In the genomic region with DNA sequence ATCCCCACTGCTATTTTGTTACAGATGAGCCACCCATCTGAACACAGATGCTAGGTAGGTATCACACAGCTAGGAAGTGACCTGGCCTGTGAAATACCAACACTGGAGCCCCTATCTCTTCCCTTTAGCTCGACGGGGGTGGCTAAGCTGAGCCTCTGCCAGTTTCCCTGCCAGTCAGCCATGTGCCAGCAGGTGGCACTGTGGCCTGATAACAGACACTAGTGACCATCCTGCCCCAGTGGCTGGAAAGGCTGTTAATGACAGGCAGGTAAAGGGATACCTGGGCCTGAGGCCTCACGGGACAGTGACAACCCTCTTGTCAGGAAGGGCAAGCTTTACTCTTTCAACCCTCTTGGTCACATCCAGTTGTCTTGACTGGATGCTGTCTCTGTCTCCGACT, we compare ENCODE assay signal across 9 mouse cellular contexts. TPM values are rescaled to one million over a fixed set of nuclear protein-coding genes. Genes with fewer than 3 reads are reported as not detected.
DNase-seq lines count a peak whose midpoint lies in the region; ATAC-seq and TF ChIP-seq lines count a peak whose summit lies in the region.
"Had no signal": no experiment of that assay in that cellular context is flagged by ENCODE, and none has a peak within 500 bp of the region (broad histone marks: within the 10 kb centered on the region; RNA-seq: fewer than 3 reads in every experiment).

No protein-coding gene starts in this region.

- TF ChIP-seq CTCF in liver, adult 2 months (IDR thresholded peaks at IDR 0.05; ENCODE audit: low read depth, low read length): peak; percentile 95

- ATAC-seq in liver, embryonic 11.5 days (replicated peaks; ENCODE audit: low FRiP score): no peak
- ATAC-seq in embryonic facial prominence, embryonic 14.5 days (ENCODE audit: low read depth): no peak
- peak; percentile 49; the same call in 1 of the 2 replicates for ATAC-seq in intestine, embryonic 16.5 days
- no peak for ATAC-seq in monocyte, adult 5-6 weeks (replicated peaks; ENCODE audit: insufficient number of reproducible peaks, low FRiP score, low TSS enrichment, poor library complexity, severe bottlenecking)

- TF ChIP-seq POLR2A in liver, adult 2 months (IDR thresholded peaks at IDR 0.05; ENCODE audit: extremely low read depth, insufficient read depth, low read length): no peak

- DNase-seq in liver, adult 2 months (ENCODE audit: extremely low read depth, low read depth, low spot score): peak; percentile 3
- no peak for DNase-seq in liver, embryonic 11.5 days (ENCODE audit: low spot score)
- DNase-seq in adrenal gland, postnatal 10 days: peak; percentile 82
- peak; percentile 33 for DNase-seq in embryonic facial prominence, embryonic 14.5 days (ENCODE audit: low spot score)
- peak; percentile 20 to 27 for DNase-seq in lung, adult 18-20 months
- DNase-seq in right cerebral cortex, adult 18-20 months: peak; percentile 51

- no peak overlapping the region for H3K4me2 ChIP-seq in liver, embryonic 11.5 days
- H3K4me2 ChIP-seq in embryonic facial prominence, embryonic 14.5 days (ENCODE audit: low read depth, low read length): no peak overlapping the region
- no peak overlapping the region for H3K4me2 ChIP-seq in intestine, embryonic 16.5 days (ENCODE audit: low read depth, low read length)
- H3K4me2 ChIP-seq: embryonic facial prominence, embryonic 15.5 days had no signal

- no peaks in the 10 kb centered on the region for H3K36me3 ChIP-seq in liver, adult 2 months (ENCODE audit: control insufficient read depth, insufficient read depth, low read length)
- no peaks in the 10 kb centered on the region for H3K36me3 ChIP-seq in liver, embryonic 11.5 days (ENCODE audit: control insufficient read depth, insufficient read depth, low read length)
- H3K36me3 ChIP-seq in embryonic facial prominence, embryonic 14.5 days (ENCODE audit: control insufficient read depth, insufficient read depth, low read length): no peaks in the 10 kb centered on the region
- no peaks in the 10 kb centered on the region for H3K36me3 ChIP-seq in intestine, embryonic 16.5 days (ENCODE audit: control insufficient read depth, insufficient read depth, low read length)
- H3K36me3 ChIP-seq: embryonic facial prominence, embryonic 15.5 days had no signal

- H3K79me2 ChIP-seq in liver, adult 2 months (ENCODE audit: control insufficient read depth, insufficient read depth, low read length): no peaks in the 10 kb centered on the region

- no peak overlapping the region for H3K4me3 ChIP-seq in liver, adult 2 months (ENCODE audit: insufficient read depth, low read depth, low read length)
- H3K4me3 ChIP-seq in liver, embryonic 11.5 days (ENCODE audit: low read depth, low read length): no peak overlapping the region
- H3K4me3 ChIP-seq in embryonic facial prominence, embryonic 14.5 days (ENCODE audit: low read depth, low read length): no peak overlapping the region
- H3K4me3 ChIP-seq in intestine, embryonic 16.5 days (ENCODE audit: low read length): no peak overlapping the region
- H3K4me3 ChIP-seq: embryonic facial prominence, embryonic 15.5 days had no signal

- WGBS in liver, adult 2 months: 29% methylated on average over 4 of the region's 4 CpGs
- 31% methylated on average over 4 of the region's 4 CpGs for WGBS in liver, embryonic 11.5 days
- 36% methylated on average over 4 of the region's 4 CpGs for WGBS in embryonic facial prominence, embryonic 14.5 days
- WGBS in intestine, embryonic 16.5 days: 38% methylated on average over 4 of the region's 4 CpGs

- H3K27me3 ChIP-seq in liver, adult 2 months (ENCODE audit: control insufficient read depth, insufficient read depth, low read length): no peaks in the 10 kb centered on the region; the same call in 1 of the 2 replicates
- H3K27me3 ChIP-seq in liver, embryonic 11.5 days (replicated peaks; ENCODE audit: control insufficient read depth, insufficient read depth, low read length): 0 out of 2 replicates have a peak, but pooled peaks cover 2% of the 10 kb centered on the region
- H3K27me3 ChIP-seq in embryonic facial prominence, embryonic 14.5 days (replicated peaks; ENCODE audit: control insufficient read depth, insufficient read depth, low read length): no peaks in the 10 kb centered on the region; the same call in 1 of the 2 replicates
- no peaks in the 10 kb centered on the region for H3K27me3 ChIP-seq in intestine, embryonic 16.5 days (replicated peaks; ENCODE audit: control insufficient read depth, insufficient read depth, low read length)

- H3K9ac ChIP-seq in liver, adult 2 months (ENCODE audit: low read depth, low read length): no peak overlapping the region
- no peak overlapping the region for H3K9ac ChIP-seq in liver, embryonic 11.5 days (ENCODE audit: low read depth, low read length)
- no peak overlapping the region for H3K9ac ChIP-seq in embryonic facial prominence, embryonic 14.5 days (ENCODE audit: low read depth, low read length)
- no peak overlapping the region for H3K9ac ChIP-seq in intestine, embryonic 16.5 days (ENCODE audit: low read depth, low read length)
- H3K9ac ChIP-seq: embryonic facial prominence, embryonic 15.5 days had no signal

- H3K4me1 ChIP-seq in liver, adult 2 months (ENCODE audit: control insufficient read depth, insufficient read depth, low read length): no peaks in the 10 kb centered on the region
- no peaks in the 10 kb centered on the region for H3K4me1 ChIP-seq in liver, embryonic 11.5 days (replicated peaks; ENCODE audit: control insufficient read depth, insufficient read depth, low read length)
- no peaks in the 10 kb centered on the region for H3K4me1 ChIP-seq in embryonic facial prominence, embryonic 14.5 days (ENCODE audit: control insufficient read depth, insufficient read depth, low read length)
- no peaks in the 10 kb centered on the region for H3K4me1 ChIP-seq in intestine, embryonic 16.5 days (ENCODE audit: control insufficient read depth, insufficient read depth, low read length)
- H3K4me1 ChIP-seq: embryonic facial prominence, embryonic 15.5 days had no signal

- H3K9me3 ChIP-seq in liver, embryonic 11.5 days (ENCODE audit: control insufficient read depth, low read length): no peaks in the 10 kb centered on the region
- no peaks in the 10 kb centered on the region for H3K9me3 ChIP-seq in embryonic facial prominence, embryonic 14.5 days (ENCODE audit: control insufficient read depth, low read length)
- no peaks in the 10 kb centered on the region for H3K9me3 ChIP-seq in intestine, embryonic 16.5 days (ENCODE audit: control insufficient read depth, low read length)
- H3K9me3 ChIP-seq: embryonic facial prominence, embryonic 15.5 days had no signal

- no peak overlapping the region for H3K27ac ChIP-seq in liver, adult 2 months (replicated peaks; ENCODE audit: insufficient read depth, low read depth, low read length)
- no peak overlapping the region for H3K27ac ChIP-seq in liver, embryonic 11.5 days (ENCODE audit: low read depth, low read length)
- no peak overlapping the region for H3K27ac ChIP-seq in embryonic facial prominence, embryonic 14.5 days (replicated peaks; ENCODE audit: low read depth, low read length)
- no peak overlapping the region for H3K27ac ChIP-seq in intestine, embryonic 16.5 days (ENCODE audit: low read length)
- H3K27ac ChIP-seq: embryonic facial prominence, embryonic 15.5 days had no signal

RNA-seq across cellular contexts. Expression of a gene that starts 52.6 kb away (rescaled TPM):
- total RNA-seq in liver, adult 2 months (2014; rRNA removed): 0.13 TPM in 1 of 2 replicates, not detected in the other
- 0.06 and 0.07 TPM in 2 replicates for polyA plus RNA-seq in liver, adult 2 months (2012; rRNA removed)
- 0.04 TPM in 1 of 2 replicates, not detected in the other for polyA plus RNA-seq in liver, embryonic 11.5 days (2014; fragmentation: Nextera tagmentation; extraction: Ambion mirVana)
- total RNA-seq in adrenal gland, postnatal 10 days (2021): under 1 TPM; 0.84 to 0.97 TPM
- polyA plus RNA-seq in embryonic facial prominence, embryonic 14.5 days (2014; fragmentation: Nextera tagmentation; extraction: Ambion mirVana): 0.21 TPM in 1 of 2 replicates, not detected in the other
- 1.1 and 1.2 TPM in 2 replicates for polyA plus RNA-seq in intestine, embryonic 16.5 days (2015; fragmentation: Nextera tagmentation; extraction: Ambion mirVana)
- 0.19 to 0.67 TPM in 2 of 3 replicates, not detected in the other for total RNA-seq in monocyte, adult 5-6 weeks (2017)
